Mouse (Mus musculus) lung, postnatal 0 days (tissue): ENCODE data around the gene E2f6. TPM values are rescaled to one million over a fixed set of nuclear protein-coding genes. Genes with fewer than 3 reads are reported as not detected.

Source experiments
- ATAC-seq: fragments of 200-750 bp; cut with Nextera tagmentation; 2 replicates; pipeline ENCODE4 v1.8.0; 2017; ENCODE audit warnings: moderate library complexity
- DNase-seq: peaks from one replicate; pipeline ENCODE4 v3.0.0-alpha.2; 2016; ENCODE audit warnings: low spot score
- H3K27ac ChIP-seq: fragments of 300-500 bp; sonication (generic); 2 replicates; pipeline ENCODE4 v1.5.1; 2014; ENCODE audit warnings: antibody characterized with exemption, mild to moderate bottlenecking, low read length, mixed read lengths
- H3K27me3 ChIP-seq: fragments of 300-500 bp; sonication (generic); replicated peaks from 2 replicates; pipeline ENCODE4 v1.6.1; 2014; ENCODE audit warnings: low read length, mixed read lengths; ENCODE audit not compliant: insufficient read depth
- H3K36me3 ChIP-seq: fragments of 300-500 bp; sonication (generic); 2 replicates; pipeline ENCODE4 v1.6.1; 2014; ENCODE audit warnings: low read length, mixed read lengths; ENCODE audit not compliant: insufficient read depth
- H3K4me1 ChIP-seq: fragments of 300-500 bp; sonication (generic); 2 replicates; pipeline ENCODE4 v1.6.1; 2014; ENCODE audit warnings: antibody characterized with exemption, low read depth, low read length, mixed read lengths; ENCODE audit not compliant: insufficient read depth
- H3K4me2 ChIP-seq: fragments of 300-500 bp; sonication (generic); replicated peaks from 2 replicates; pipeline ENCODE4 v1.6.1; 2014; ENCODE audit warnings: low read depth, mild to moderate bottlenecking, low read length, moderate library complexity, mixed read lengths
- H3K4me3 ChIP-seq: fragments of 300-500 bp; sonication (generic); 2 replicates; pipeline ENCODE4 v1.5.1; 2014; ENCODE audit warnings: low read depth, low read length
- H3K9ac ChIP-seq: fragments of 300-500 bp; sonication (generic); replicated peaks from 2 replicates; pipeline ENCODE4 v1.6.1; 2014; ENCODE audit warnings: low read depth, mild to moderate bottlenecking
- H3K9me3 ChIP-seq: fragments of 300-500 bp; sonication (generic); 2 replicates; pipeline ENCODE4 v1.6.1; 2016; ENCODE audit warnings: low read length, mixed read lengths
- CTCF ChIP-seq: IDR thresholded peaks from 2 replicates; pipeline ENCODE4 v1.5.1; 2016; ENCODE audit warnings: antibody characterized with exemption, mild to moderate bottlenecking
- EP300 ChIP-seq: IDR thresholded peaks from 2 replicates; pipeline ENCODE4 v1.6.1; 2016; ENCODE audit warnings: antibody characterized with exemption, mild to moderate bottlenecking, control low read depth
- WGBS: fragments of 180-500 bp; shearing (Covaris S2); extraction: QIAGEN DNeasy Blood & Tissue Kit; methylation state at CpG from one replicate; pipeline ENCODE4 v1.1.7; 2014; 5-methylcytosine and 5-hydroxymethylcytosine counted together
- polyA plus RNA-seq: library from polyadenylated mRNA; unstranded; fragments of >200 nt; fragmentation: Nextera tagmentation; extraction: Ambion mirVana; gene quantifications from 2 replicates; pipeline ENCODE4 v1.2.1, GENCODE M21; 2015

E2f6 gene
- polyA plus RNA-seq, 1 experiment from 2014 or later, result 11.1 TPM

DNA sequence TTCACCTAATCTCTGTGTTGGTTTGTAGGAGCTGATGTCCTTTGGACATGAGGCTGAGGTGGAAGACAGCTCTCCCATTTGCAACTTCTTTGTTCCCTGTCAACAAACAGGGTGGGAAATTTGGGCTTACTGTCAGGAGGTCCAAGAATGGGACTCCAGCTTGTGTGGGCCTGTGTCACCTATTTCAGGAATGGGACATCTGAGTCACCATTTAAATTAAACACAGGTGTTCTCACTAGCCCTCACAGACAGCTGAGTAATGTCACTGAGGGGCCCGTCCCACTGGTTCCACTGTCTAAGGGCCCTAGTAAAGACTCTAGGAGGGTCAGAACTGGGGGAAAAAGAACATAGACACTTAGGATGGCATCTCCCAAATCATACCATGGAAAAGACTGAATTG is 61.2 kb downstream of the E2f6 start:
- no peak overlapping the region for H3K4me2 ChIP-seq
- DNase-seq (no peak), ATAC-seq (no peak)
- peaks cover 61% of the 10 kb centered on the region for H3K4me1 ChIP-seq
- H3K9ac ChIP-seq, result no peak overlapping the region
- H3K36me3 ChIP-seq, result no peaks in the 10 kb centered on the region
- H3K4me3 ChIP-seq, result no peak overlapping the region
- no peaks in the 10 kb centered on the region for H3K27me3 ChIP-seq
- 92% methylated on average over 1 of the region's 1 CpGs for WGBS
- H3K27ac ChIP-seq, result no peak overlapping the region
- no peaks in the 10 kb centered on the region for H3K9me3 ChIP-seq
- TF ChIP-seq CTCF, result no peak
- no peak for TF ChIP-seq EP300

DNA sequence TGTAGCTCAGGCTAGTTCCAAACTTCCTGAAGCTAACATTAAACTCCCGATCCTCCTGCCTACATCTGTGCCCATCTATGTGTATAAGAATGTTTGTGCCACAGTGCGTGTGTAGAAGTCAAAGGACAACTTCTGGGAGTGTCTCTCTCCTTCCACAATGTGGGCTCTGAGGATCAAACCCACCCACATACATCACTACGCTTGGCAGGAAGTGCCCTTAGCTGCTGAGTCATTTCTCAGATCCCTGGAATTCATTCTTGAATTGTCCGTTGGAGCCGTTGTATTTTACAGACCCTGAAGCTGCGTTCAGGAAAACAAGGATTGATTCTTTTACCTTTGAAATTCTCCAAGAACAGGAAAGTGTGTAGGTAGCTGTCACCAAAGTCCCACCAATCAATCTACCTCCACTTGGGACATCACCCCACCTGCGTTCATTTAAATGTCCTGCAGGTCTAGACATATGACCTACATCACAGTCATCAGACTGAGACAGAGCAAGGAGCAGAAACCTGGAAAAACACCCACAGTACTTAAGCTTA is 62.2 kb downstream of the E2f6 start:
- Histone ChIP-seq H3K9me3 (no peaks in the 10 kb centered on the region), H3K27me3 (no peaks in the 10 kb centered on the region), H3K4me1 (peaks cover 65% of the 10 kb centered on the region), H3K4me2 (no peak overlapping the region), H3K36me3 (no peaks in the 10 kb centered on the region), H3K27ac (peak overlapping the region; percentile 47), H3K9ac (no peak overlapping the region), H3K4me3 (no peak overlapping the region)
- WGBS, result 36% methylated on average over 7 of the region's 7 CpGs
- peak; percentile 57 for DNase-seq
- ATAC-seq, result no peak
- TF ChIP-seq EP300, result no peak
- no peak for TF ChIP-seq CTCF

DNA sequence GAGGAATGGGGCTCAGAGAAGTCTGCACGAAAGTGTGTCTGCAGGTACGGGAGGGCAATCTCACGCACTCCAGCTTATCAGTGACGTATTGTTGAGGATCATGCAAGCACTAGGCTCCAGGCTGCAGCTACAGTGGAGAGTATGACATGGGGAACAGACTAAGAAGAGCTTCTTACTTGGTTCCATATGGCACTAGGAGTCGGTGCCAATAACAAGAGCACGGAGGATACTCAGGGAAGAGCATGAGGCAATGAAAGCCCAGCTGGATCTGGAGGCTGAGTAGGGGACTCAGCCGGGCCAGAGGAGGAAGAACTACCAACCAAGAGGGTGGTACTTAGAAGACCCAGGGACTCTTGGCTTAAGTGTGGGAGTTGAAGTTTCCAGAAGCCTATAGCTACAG is 62.8 kb downstream of the E2f6 start:
- TF ChIP-seq EP300 (no peak), CTCF (no peak)
- Histone ChIP-seq H3K4me3 (no peak overlapping the region), H3K27me3 (no peaks in the 10 kb centered on the region), H3K27ac (peak overlapping the region; percentile 47), H3K36me3 (no peaks in the 10 kb centered on the region), H3K9me3 (no peaks in the 10 kb centered on the region), H3K9ac (no peak overlapping the region), H3K4me1 (peaks cover 65% of the 10 kb centered on the region), H3K4me2 (no peak overlapping the region)
- DNase-seq (peak; percentile 76), ATAC-seq (no peak)
- WGBS, result 43% methylated on average over 7 of the region's 7 CpGs

DNA sequence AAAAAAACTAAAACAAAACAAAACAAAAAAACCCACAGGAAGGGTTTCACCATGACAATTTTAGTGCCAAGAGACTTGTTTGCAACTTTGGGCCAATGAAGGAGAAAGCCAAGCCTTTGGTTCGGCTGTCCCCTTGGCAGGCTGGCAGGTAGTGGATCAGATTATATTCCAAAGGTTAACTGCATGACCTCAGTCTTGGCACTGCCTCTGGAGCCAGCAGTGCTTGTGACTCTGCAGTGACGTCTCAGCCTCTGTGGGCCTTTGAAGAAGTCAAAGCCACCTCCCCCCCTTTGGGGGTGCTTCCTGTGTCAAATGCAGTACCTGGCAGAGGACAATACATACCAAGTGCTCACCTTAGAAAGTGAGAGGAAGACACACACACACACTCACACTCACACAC is 63.3 kb downstream of the E2f6 start:
- Histone ChIP-seq H3K9me3 (no peaks in the 10 kb centered on the region), H3K4me3 (no peak overlapping the region), H3K4me1 (peaks cover 63% of the 10 kb centered on the region), H3K27ac (peak overlapping the region; percentile 60), H3K27me3 (no peaks in the 10 kb centered on the region), H3K36me3 (no peaks in the 10 kb centered on the region), H3K9ac (no peak overlapping the region), H3K4me2 (no peak overlapping the region)
- no peak for ATAC-seq
- WGBS, result 0% methylated on average over 2 of the region's 2 CpGs
- peak; percentile 54 for DNase-seq
- TF ChIP-seq CTCF (no peak), EP300 (no peak)

DNA sequence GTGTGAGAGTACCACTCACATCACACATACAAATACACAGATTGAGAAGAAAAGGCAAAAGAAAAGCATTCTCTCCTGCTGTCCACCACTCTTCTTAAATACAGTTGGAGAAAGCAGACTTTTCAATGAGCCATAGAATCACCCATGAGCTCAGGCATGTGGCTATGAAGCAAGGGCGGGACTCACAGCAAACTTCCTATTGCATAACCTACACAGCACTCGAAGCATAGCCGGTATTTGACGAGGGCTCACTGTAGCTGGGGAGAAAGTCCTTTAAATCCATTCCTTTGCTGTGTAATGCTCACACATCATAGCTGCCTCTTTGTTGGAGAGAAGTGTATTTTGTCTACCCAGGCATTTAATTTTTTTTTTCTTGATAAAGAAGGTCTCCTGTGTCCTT is 64.5 kb downstream of the E2f6 start:
- 2% methylated on average over 4 of the region's 4 CpGs for WGBS
- H3K4me1 ChIP-seq, result peaks cover 53% of the 10 kb centered on the region
- H3K27me3 ChIP-seq, result no peaks in the 10 kb centered on the region
- DNase-seq, result peak; percentile 97
- no peak overlapping the region for H3K4me3 ChIP-seq
- no peak overlapping the region for H3K9ac ChIP-seq
- no peaks in the 10 kb centered on the region for H3K36me3 ChIP-seq
- no peak overlapping the region for H3K4me2 ChIP-seq
- peak overlapping the region; percentile 60 for H3K27ac ChIP-seq
- TF ChIP-seq EP300 (peak; percentile 51), CTCF (no peak)
- ATAC-seq, result peak; percentile 81
- H3K9me3 ChIP-seq, result no peaks in the 10 kb centered on the region

DNA sequence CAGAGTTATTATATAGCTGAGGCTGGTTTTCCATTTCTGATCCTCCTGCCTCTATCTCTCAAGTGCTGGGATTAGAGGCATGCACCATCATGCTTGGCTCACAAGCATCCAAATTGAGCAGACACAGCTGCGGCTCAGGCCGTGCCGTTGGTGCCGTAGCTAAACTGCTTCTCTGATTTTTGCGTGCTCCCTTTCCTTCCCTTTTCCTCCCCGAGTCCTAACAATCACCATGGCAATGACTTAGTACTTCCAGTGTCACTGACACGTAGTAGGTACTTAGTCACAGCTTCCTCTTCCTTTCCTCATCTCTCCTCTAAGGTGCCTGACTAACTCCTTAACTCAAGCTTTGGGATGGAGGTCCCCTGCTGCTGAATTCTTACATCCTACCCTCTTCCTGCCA is 64.9 kb downstream of the E2f6 start:
- Histone ChIP-seq H3K36me3 (no peaks in the 10 kb centered on the region), H3K27me3 (no peaks in the 10 kb centered on the region), H3K4me2 (no peak overlapping the region), H3K9ac (no peak overlapping the region), H3K27ac (peak overlapping the region; percentile 60), H3K4me3 (no peak overlapping the region), H3K4me1 (peaks cover 49% of the 10 kb centered on the region), H3K9me3 (no peaks in the 10 kb centered on the region)
- ATAC-seq, result peak; percentile 12; the same call in 1 of the 2 replicates
- WGBS, result 30% methylated on average over 7 of the region's 7 CpGs
- DNase-seq, result peak; percentile 39
- TF ChIP-seq EP300 (no peak), CTCF (no peak)

DNA sequence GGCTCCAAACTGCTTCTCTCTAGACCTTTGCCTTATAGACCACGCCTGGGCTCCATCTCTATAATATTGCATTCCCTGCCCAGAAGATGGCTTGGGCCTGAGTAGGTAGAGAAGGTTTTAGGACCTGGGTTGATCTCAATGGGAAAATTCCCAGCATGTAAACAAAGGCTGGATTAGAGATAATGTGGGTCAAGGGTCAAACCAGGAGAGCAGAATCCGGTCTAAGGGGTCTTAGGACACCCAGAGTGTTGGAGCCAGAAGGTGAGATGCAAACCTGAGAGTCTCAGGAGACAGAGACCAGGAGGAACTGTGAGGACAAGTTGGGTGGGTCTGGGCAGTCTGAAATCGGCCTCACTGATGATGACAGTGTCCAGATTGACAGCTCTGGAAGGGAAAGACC is 65.9 kb downstream of the E2f6 start:
- peak overlapping the region; percentile 44; the same call in 1 of the 2 replicates for H3K27ac ChIP-seq
- no peak overlapping the region for H3K9ac ChIP-seq
- TF ChIP-seq EP300, result no peak
- TF ChIP-seq CTCF, result no peak
- no peaks in the 10 kb centered on the region for H3K36me3 ChIP-seq
- DNase-seq (no peak), ATAC-seq (no peak)
- H3K9me3 ChIP-seq, result no peaks in the 10 kb centered on the region
- peaks cover 43% of the 10 kb centered on the region for H3K4me1 ChIP-seq
- no peaks in the 10 kb centered on the region for H3K27me3 ChIP-seq
- WGBS, result 47% methylated on average over 3 of the region's 3 CpGs
- no peak overlapping the region for H3K4me2 ChIP-seq
- no peak overlapping the region for H3K4me3 ChIP-seq
